Mouse (Mus musculus): ENCODE results near the gene Card6. TPM values are rescaled to one million over a fixed set of nuclear protein-coding genes. Genes with fewer than 3 reads are reported as not detected.

The Card6 gene
- polyA plus RNA-seq, 1 experiment from 2014 or later: 1.7 TPM

DNA sequence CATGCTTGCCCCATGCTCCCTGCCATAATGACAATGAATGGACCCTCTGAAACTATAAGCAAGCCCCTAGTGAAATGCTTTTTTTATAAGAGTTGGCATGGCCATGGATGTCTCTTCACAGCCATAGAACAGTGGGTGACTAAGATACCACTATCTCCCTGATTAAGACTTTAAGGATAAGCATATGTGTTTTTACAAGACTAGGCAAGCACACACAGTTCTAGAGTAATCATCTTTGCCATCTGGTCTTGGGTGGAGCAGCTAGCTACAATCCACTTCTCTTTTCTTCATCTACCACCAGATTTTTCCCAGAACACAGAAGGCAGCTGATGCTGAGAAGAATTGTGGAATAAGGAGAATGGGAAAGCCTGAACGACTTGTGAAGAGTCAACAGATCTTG, 27.1 kb downstream of the Card6 start:
- H3K36me3 ChIP-seq (ENCODE audit: control insufficient read depth, insufficient read depth, low read length): no peaks in the 10 kb centered on the region
- H3K4me1 ChIP-seq (ENCODE audit: control insufficient read depth, insufficient read depth, low read length): no peaks in the 10 kb centered on the region
- H3K9me3 ChIP-seq (ENCODE audit: control insufficient read depth, low read length): peaks cover 5% of the 10 kb centered on the region; the same call in 1 of the 2 replicates
- 86% methylated on average over 1 of the region's 1 CpGs for WGBS
- no peak overlapping the region for H3K9ac ChIP-seq (ENCODE audit: low read depth, low read length)
- no peak overlapping the region for H3K4me2 ChIP-seq (replicated peaks; ENCODE audit: low read depth, low read length)
- H3K4me3 ChIP-seq (ENCODE audit: low read length): no peak overlapping the region
- H3K27ac ChIP-seq (ENCODE audit: low read depth, low read length): no peak overlapping the region
- no peaks in the 10 kb centered on the region for H3K27me3 ChIP-seq (ENCODE audit: control insufficient read depth, insufficient read depth, low read length)
- no peak for ATAC-seq (ENCODE audit: low FRiP score, low TSS enrichment)

DNA sequence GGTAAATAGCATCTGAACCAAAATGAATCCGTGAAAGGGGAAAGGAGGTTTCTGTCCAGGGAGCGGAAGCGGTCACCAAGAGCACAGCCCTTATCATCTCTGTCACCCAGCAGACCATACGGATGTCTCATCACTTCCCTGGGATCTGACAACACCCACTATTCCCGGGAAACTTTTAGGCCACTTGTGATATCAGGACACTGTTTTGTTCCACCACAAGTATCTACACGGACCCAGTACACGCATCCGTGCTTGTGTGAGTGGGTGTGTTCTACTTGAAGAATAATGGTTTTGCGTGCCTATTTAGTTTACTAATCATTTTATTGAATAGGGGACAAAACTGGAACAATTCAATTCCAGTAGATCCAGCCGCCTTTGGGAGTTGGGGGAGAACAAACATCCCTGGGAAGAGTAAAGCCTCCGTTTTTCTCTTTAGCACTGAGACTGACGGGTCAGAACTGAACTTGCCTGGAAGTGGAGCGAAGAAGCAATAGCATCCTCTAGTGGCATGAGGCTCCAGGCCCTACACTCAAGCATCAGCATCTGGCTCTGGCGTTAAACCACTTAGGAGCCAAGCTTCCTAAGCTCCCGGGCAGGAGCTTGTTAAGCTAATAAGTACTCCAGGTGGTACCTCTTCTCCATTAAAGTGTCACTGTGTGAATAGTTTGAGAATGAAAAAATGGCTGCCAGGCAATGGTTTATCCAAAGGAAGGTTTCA, 39.4 kb downstream of the Card6 start:
- 57% methylated on average over 15 of the region's 15 CpGs for WGBS
- H3K9ac ChIP-seq (ENCODE audit: low read depth, low read length): no peak overlapping the region
- H3K9me3 ChIP-seq (ENCODE audit: control insufficient read depth, low read length): peaks cover 2% of the 10 kb centered on the region; the same call in 1 of the 2 replicates
- no peaks in the 10 kb centered on the region for H3K27me3 ChIP-seq (ENCODE audit: control insufficient read depth, insufficient read depth, low read length)
- H3K4me3 ChIP-seq (ENCODE audit: low read length): no peak overlapping the region
- H3K36me3 ChIP-seq (ENCODE audit: control insufficient read depth, insufficient read depth, low read length): no peaks in the 10 kb centered on the region
- no peaks in the 10 kb centered on the region for H3K4me1 ChIP-seq (ENCODE audit: control insufficient read depth, insufficient read depth, low read length)
- H3K27ac ChIP-seq (ENCODE audit: low read depth, low read length): no peak overlapping the region
- H3K4me2 ChIP-seq (replicated peaks; ENCODE audit: low read depth, low read length): no peak overlapping the region
- ATAC-seq (ENCODE audit: low FRiP score, low TSS enrichment): peak; percentile 71

DNA sequence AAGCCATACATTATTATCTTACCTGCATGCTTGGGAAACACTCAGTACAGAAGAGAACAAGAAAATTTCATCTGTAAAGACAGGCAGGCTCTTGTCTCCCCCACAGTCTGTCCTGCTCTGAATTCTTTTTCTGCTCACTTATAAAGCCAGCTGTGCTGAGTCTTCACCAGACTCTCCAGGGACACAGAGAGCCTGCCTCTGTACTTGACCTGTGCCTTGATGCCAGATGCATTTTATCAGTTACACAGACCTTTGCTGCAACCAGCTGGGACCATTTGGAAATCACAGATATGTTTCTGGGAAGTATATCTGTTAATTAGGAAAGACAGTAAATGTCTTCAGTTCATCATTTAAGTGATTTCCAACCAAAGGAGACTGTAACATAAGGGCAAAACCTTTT, 44.7 kb downstream of the Card6 start, which contains the start of gene C7:
TSS of gene C7 (minus strand) at position 106 of the 400 bp plus-strand sequence.
- Histone ChIP-seq H3K4me3 (ENCODE audit: low read length) (no peak within 1 kb of the TSS), H3K9me3 (ENCODE audit: control insufficient read depth, low read length) (peaks cover 2% of the 10 kb centered on the region; the same call in 1 of the 2 replicates), H3K36me3 (ENCODE audit: control insufficient read depth, insufficient read depth, low read length) (no peaks in the 10 kb centered on the region), H3K4me2 (replicated peaks; ENCODE audit: low read depth, low read length) (no peak within 1 kb of the TSS), H3K9ac (ENCODE audit: low read depth, low read length) (no peak within 1 kb of the TSS), H3K27ac (ENCODE audit: low read depth, low read length) (no peak within 1 kb of the TSS), H3K27me3 (ENCODE audit: control insufficient read depth, insufficient read depth, low read length) (no peaks in the 10 kb centered on the region), H3K4me1 (ENCODE audit: control insufficient read depth, insufficient read depth, low read length) (no peaks in the 10 kb centered on the region)
- ATAC-seq (ENCODE audit: low FRiP score, low TSS enrichment): no peak; the same call in 1 of the 2 replicates

Other genes with a start within 250 kb of the Card6 start
- gene Mroh2b, start 209.8 kb downstream of the Card6 start, polyA plus RNA-seq (2014; fragmentation: Nextera tagmentation; extraction: Ambion mirVana): not detected in 2 replicates
- 0.09 TPM in 2 replicates for gene C7, start 44.8 kb downstream of the Card6 start, polyA plus RNA-seq (2014; fragmentation: Nextera tagmentation; extraction: Ambion mirVana)
- 702 and 990 TPM in 2 replicates for gene Rpl37, start 8.1 kb upstream of the Card6 start, polyA plus RNA-seq (2014; fragmentation: Nextera tagmentation; extraction: Ambion mirVana)
- gene Prkaa1, start 35.3 kb upstream of the Card6 start, polyA plus RNA-seq (2014; fragmentation: Nextera tagmentation; extraction: Ambion mirVana): 19.6 and 26.1 TPM in 2 replicates
- gene Ttc33, start 77.0 kb upstream of the Card6 start, polyA plus RNA-seq (2014; fragmentation: Nextera tagmentation; extraction: Ambion mirVana): 49.8 and 50.3 TPM in 2 replicates
- gene Ptger4, start 135.6 kb upstream of the Card6 start, polyA plus RNA-seq (2014; fragmentation: Nextera tagmentation; extraction: Ambion mirVana): 3.0 and 5.9 TPM in 2 replicates